11 mouse cellular contexts compared by ENCODE assay signal in genomic region chr5:33999466-34000090, GRCm38 (mm10). TPM values are rescaled to one million over a fixed set of nuclear protein-coding genes. Genes with fewer than 3 reads are reported as not detected.
DNase-seq lines count a peak whose midpoint lies in the region; ATAC-seq and TF ChIP-seq lines count a peak whose summit lies in the region.
"Had no signal": no experiment of that assay in that cellular context is flagged by ENCODE, and none has a peak within 500 bp of the region (broad histone marks: within the 10 kb centered on the region; RNA-seq: fewer than 3 reads in every experiment).

No protein-coding gene starts in this region.

- DNase-seq in kidney, adult 9 months: peak; percentile 24
- DNase-seq in kidney, adult 18-20 months: no peak
- DNase-seq in adrenal gland, postnatal 14 days: peak; percentile 80
- no peak for DNase-seq in stomach, postnatal 0 days (ENCODE audit: low spot score)
- DNase-seq in thymus, postnatal 0 days (ENCODE audit: low spot score): no peak

- peaks cover 24% of the 10 kb centered on the region for H3K27me3 ChIP-seq in midbrain, embryonic 12.5 days
- H3K27me3 ChIP-seq in stomach, postnatal 0 days (ENCODE audit: control insufficient read depth, insufficient read depth, low read length): peaks cover 16% of the 10 kb centered on the region

- no peak for TF ChIP-seq CTCF in stomach, postnatal 0 days (IDR thresholded peaks at IDR 0.05; ENCODE audit: low read depth)

- peaks cover 25% of the 10 kb centered on the region; the same call in 1 of the 2 replicates for H3K4me1 ChIP-seq in brown adipose tissue, adult 24 weeks (ENCODE audit: control insufficient read depth, insufficient read depth, insufficient read length, low read length)
- peaks cover 34% of the 10 kb centered on the region for H3K4me1 ChIP-seq in midbrain, embryonic 12.5 days
- no peaks in the 10 kb centered on the region; the same call in 1 of the 2 replicates for H3K4me1 ChIP-seq in stomach, postnatal 0 days (replicated peaks; ENCODE audit: control insufficient read depth, insufficient read depth)

- no peak overlapping the region for H3K9ac ChIP-seq in midbrain, embryonic 12.5 days (replicated peaks)
- H3K9ac ChIP-seq in stomach, postnatal 0 days (ENCODE audit: low read length): no peak overlapping the region
- H3K9ac ChIP-seq: heart, embryonic 15.5 days; kidney, embryonic 15.5 days had no signal

- H3K9me3 ChIP-seq in midbrain, embryonic 12.5 days: no peaks in the 10 kb centered on the region
- no peaks in the 10 kb centered on the region for H3K9me3 ChIP-seq in stomach, postnatal 0 days (ENCODE audit: control insufficient read depth, low read length)
- H3K9me3 ChIP-seq: embryonic facial prominence, embryonic 10.5 days; heart, embryonic 15.5 days; kidney, embryonic 15.5 days had no signal

- WGBS in midbrain, embryonic 12.5 days: 90% methylated on average over 6 of the region's 6 CpGs
- whole genome bisulfite sequencing in stomach, postnatal 0 days: 78% methylated on average over 6 of the region's 6 CpGs

- peak overlapping the region; percentile 88 for H3K4me3 ChIP-seq in brown adipose tissue, adult 24 weeks (ENCODE audit: insufficient read depth, low read depth, low read length)
- H3K4me3 ChIP-seq in midbrain, embryonic 12.5 days: no peak overlapping the region
- no peak overlapping the region for H3K4me3 ChIP-seq in stomach, postnatal 0 days (ENCODE audit: low read depth, low read length)
- H3K4me3 ChIP-seq: embryonic facial prominence, embryonic 10.5 days; heart, embryonic 15.5 days; kidney, embryonic 15.5 days had no signal

- H3K36me3 ChIP-seq in midbrain, embryonic 12.5 days: peaks cover 17% of the 10 kb centered on the region
- H3K36me3 ChIP-seq in stomach, postnatal 0 days (ENCODE audit: control insufficient read depth, insufficient read depth, low read length): no peaks in the 10 kb centered on the region
- H3K36me3 ChIP-seq: G1E; heart, embryonic 15.5 days; kidney, embryonic 15.5 days had no signal

- 0 out of 2 replicates have a peak overlapping the region, but pooled peaks have one; percentile 1 for H3K4me2 ChIP-seq in midbrain, embryonic 12.5 days (replicated peaks)
- H3K4me2 ChIP-seq in stomach, postnatal 0 days (replicated peaks; ENCODE audit: low read depth): no peak overlapping the region
- H3K4me2 ChIP-seq: heart, embryonic 15.5 days; kidney, embryonic 15.5 days had no signal

- peak overlapping the region; percentile 95 for H3K27ac ChIP-seq in brown adipose tissue, adult 24 weeks (replicated peaks; ENCODE audit: low read depth, low read length)
- no peak overlapping the region for H3K27ac ChIP-seq in midbrain, embryonic 12.5 days (replicated peaks)
- no peak overlapping the region for H3K27ac ChIP-seq in stomach, postnatal 0 days (replicated peaks)
- H3K27ac ChIP-seq: embryonic facial prominence, embryonic 10.5 days; heart, embryonic 15.5 days; kidney, embryonic 15.5 days had no signal

- no peak for TF ChIP-seq EP300 in stomach, postnatal 0 days (optimal IDR thresholded peaks at IDR 0.05)

- no peak for ATAC-seq in midbrain, embryonic 12.5 days (ENCODE audit: low FRiP score, low read depth)
- no peak for ATAC-seq in stomach, postnatal 0 days (ENCODE audit: low FRiP score, low TSS enrichment)

RNA-seq across cellular contexts. Expression of gene Nat8l, which starts 3.8 kb away (rescaled TPM):
- 17.1 and 18.7 TPM in 2 replicates for total RNA-seq in adrenal gland, postnatal 14 days (2021)
- 66.7 and 81.4 TPM in 2 replicates for polyA plus RNA-seq in brown adipose tissue, adult 24 weeks (2012; ENCODE audit: insufficient read depth, insufficient read length, missing spikeins)
- polyA plus RNA-seq in midbrain, embryonic 12.5 days (2016; fragmentation: Nextera tagmentation; extraction: Ambion mirVana): 2.7 and 3.0 TPM in 2 replicates
- 0.13 and 0.15 TPM in 2 replicates for polyA plus RNA-seq in stomach, postnatal 0 days (2015; fragmentation: Nextera tagmentation; extraction: Ambion mirVana)
- polyA plus RNA-seq in thymus, postnatal 0 days (2015; fragmentation: Nextera tagmentation; extraction: Ambion mirVana): 0.22 and 0.23 TPM in 2 replicates
- total RNA-seq: G1E had no signal
- polyA plus RNA-seq: G1E had no signal

RNA-seq across cellular contexts. Expression of gene Gm1673, which starts 16.3 kb away (rescaled TPM):
- total RNA-seq in adrenal gland, postnatal 14 days (2021): 10.8 and 19.4 TPM in 2 replicates
- 2.5 TPM in 1 of 2 replicates, not detected in the other for polyA plus RNA-seq in brown adipose tissue, adult 24 weeks (2012; ENCODE audit: insufficient read depth, insufficient read length, missing spikeins)
- polyA plus RNA-seq in midbrain, embryonic 12.5 days (2016; fragmentation: Nextera tagmentation; extraction: Ambion mirVana): 396 and 400 TPM in 2 replicates
- polyA plus RNA-seq in stomach, postnatal 0 days (2015; fragmentation: Nextera tagmentation; extraction: Ambion mirVana): 27.7 and 28.5 TPM in 2 replicates
- 43.4 and 48.0 TPM in 2 replicates for polyA plus RNA-seq in thymus, postnatal 0 days (2015; fragmentation: Nextera tagmentation; extraction: Ambion mirVana)
- total RNA-seq: G1E had no signal
- polyA plus RNA-seq: G1E had no signal

Comparison
In these comparisons a context has a peak if more than half of its experiments do, and no peak if none do; other contexts are left out.
1. DNase-seq: peak in kidney, adult 9 months (single experiment) and adrenal gland, postnatal 14 days (single experiment); none in kidney, adult 18-20 months (single experiment), stomach, postnatal 0 days (single experiment) and thymus, postnatal 0 days (single experiment).
2. RNA of gene Nat8l, which starts 3.8 kb away (polyA plus RNA-seq): 66.7 to 81.4 TPM in brown adipose tissue, adult 24 weeks; 2.7 to 3.0 TPM in midbrain, embryonic 12.5 days, 0.22 to 0.23 TPM in thymus, postnatal 0 days and 0.13 to 0.15 TPM in stomach, postnatal 0 days; every median in the first group is over 10 times any median in the second.